Mouse (Mus musculus): ENCODE measurements around the gene Atp1a2.

DNA sequence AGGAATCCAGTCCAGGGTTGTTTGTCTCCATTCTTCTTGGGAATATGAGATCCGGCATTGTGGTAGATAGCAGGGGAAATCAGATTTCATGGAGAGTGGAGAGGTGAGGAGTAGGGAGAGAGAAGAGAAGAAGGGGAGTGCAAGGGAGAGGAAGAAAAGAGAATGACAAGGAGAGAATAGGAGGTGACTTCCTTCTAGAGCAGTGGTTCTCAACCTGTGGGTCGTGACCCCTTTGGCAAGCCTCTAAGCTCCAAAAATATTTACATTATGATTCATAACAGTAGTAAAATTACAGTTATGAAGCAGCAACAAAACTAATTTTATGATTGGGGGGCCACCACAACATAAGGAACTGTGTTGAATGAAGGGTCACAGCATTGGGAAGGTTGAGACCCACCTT is 35.1 kb upstream of the Atp1a2 start:
- TF ChIP-seq SIN3A (IDR thresholded peaks at IDR 0.05; ENCODE audit: low read length) (no peak), MAFK (IDR thresholded peaks at IDR 0.05; ENCODE audit: insufficient replicate concordance, low read length) (no peak), ZKSCAN1 (IDR thresholded peaks at IDR 0.05; ENCODE audit: borderline replicate concordance, low read depth, low read length) (no peak), MAX (IDR thresholded peaks at IDR 0.05; ENCODE audit: low read length) (no peak), POLR2A (IDR thresholded peaks at IDR 0.05; ENCODE audit: low read depth, low read length) (no peak), MAZ (IDR thresholded peaks at IDR 0.05; ENCODE audit: low read depth, low read length) (no peak)

Data from CH12.LX (cell line).